Mouse (Mus musculus) brain, adult 10 weeks (tissue): ENCODE results near the gene Olfr199. TPM values are rescaled to one million over a fixed set of nuclear protein-coding genes. Genes with fewer than 3 reads are reported as not detected.

ENCODE experiments used
- polyA plus RNA-seq: library from polyadenylated mRNA; stranded (reverse); fragments of 350-450 nt; fragmentation: Illumina TruSeq; extraction: RNeasy Lipid Tissue Mini Kit (QIAGEN cat#74804); gene quantifications from one replicate; pipeline ENCODE4 v1.2.3, GENCODE M21; 2015; ENCODE audit warnings: low read depth, low replicate concordance

The Olfr199 gene
- not detected for polyA plus RNA-seq

DNA sequence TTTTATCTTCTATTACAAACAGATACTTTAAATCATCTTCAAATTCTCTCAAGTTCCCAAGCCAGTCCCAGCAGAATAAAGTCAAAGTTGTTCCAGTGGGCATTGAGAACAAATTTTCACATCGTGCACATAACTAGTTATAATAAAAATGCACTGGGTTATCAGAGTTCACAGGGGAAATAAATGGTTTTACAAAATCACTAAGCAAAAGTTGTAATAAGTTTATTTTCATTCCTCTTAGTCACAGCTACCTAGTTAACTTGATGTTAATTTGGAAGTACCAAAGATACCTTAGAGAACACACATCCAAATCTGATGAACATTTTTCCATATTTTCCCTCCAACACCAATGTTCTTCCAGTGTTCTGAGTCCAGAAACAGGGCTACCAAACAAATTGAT lies at the start of gene Olfr199:
TSS of gene Olfr199 (minus strand) at position 101 of the 400 bp plus-strand sequence.

DNA sequence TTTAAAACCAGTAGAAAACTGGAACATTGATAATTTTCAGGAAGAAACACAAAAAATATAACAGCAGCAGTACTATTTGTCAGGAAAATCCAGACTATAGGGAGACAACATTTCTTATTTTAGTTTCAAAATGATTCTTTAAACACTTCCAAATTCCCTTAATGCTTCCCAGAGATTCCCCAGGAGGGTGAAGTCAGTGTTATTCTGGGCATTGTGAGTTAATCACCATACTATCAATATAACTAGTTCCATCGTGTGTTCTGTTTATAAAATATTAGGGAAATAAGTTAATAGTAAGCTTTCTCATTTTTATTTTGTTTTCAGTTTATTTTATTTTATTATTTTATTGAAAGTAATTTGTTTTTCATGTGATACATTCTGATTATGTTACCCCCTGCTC lies 16.1 kb downstream of the Olfr199 start, which contains the start of gene Olfr198:
TSS of gene Olfr198 (minus strand) at position 101 of the 400 bp plus-strand sequence.

DNA sequence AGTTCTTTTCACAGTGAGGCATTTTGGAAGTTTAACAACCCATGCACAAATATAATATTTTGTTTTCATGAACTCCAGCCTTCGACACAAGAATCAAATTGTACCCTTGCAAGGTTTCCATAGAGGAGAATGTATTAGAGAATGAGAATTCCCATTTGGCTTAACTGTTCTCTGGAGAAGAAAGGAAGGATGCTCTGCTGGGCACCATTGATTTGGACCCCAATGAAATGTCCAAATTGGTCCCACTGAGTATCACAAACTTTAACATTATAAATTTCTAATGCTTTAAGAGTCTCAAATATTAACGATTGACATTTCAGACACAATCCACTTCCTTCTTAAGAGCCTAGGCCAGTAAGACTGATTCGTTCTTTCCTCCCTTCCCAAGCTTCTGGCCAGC lies 49.2 kb downstream of the Olfr199 start, which contains the start of gene Olfr196:
TSS of gene Olfr196 (minus strand) at position 101 of the 400 bp plus-strand sequence.

Other genes starting within 250 kb of the Olfr199 start
- gene Olfr183, start 224.4 kb downstream of the Olfr199 start, polyA plus RNA-seq, result not detected
- not detected for gene Olfr186, start 189.5 kb downstream of the Olfr199 start, polyA plus RNA-seq
- gene Olfr187, start 180.0 kb downstream of the Olfr199 start, polyA plus RNA-seq, result not detected
- gene Olfr190, start 141.8 kb downstream of the Olfr199 start, polyA plus RNA-seq, result not detected
- not detected for gene Olfr191, start 129.9 kb downstream of the Olfr199 start, polyA plus RNA-seq
- gene Olfr193, start 107.9 kb downstream of the Olfr199 start, polyA plus RNA-seq, result not detected
- gene Olfr194, start 98.7 kb downstream of the Olfr199 start, polyA plus RNA-seq, result not detected
- gene Olfr195, start 72.7 kb downstream of the Olfr199 start, polyA plus RNA-seq, result not detected
- not detected for gene Olfr196, start 49.3 kb downstream of the Olfr199 start, polyA plus RNA-seq
- not detected for gene Olfr198, start 16.2 kb downstream of the Olfr199 start, polyA plus RNA-seq
- gene Olfr201, start 52.9 kb upstream of the Olfr199 start, polyA plus RNA-seq, result not detected
- gene Olfr202, start 67.0 kb upstream of the Olfr199 start, polyA plus RNA-seq, result not detected
- gene Olfr203, start 79.1 kb upstream of the Olfr199 start, polyA plus RNA-seq, result not detected
- not detected for gene Olfr204, start 98.5 kb upstream of the Olfr199 start, polyA plus RNA-seq
- not detected for gene Olfr205, start 111.4 kb upstream of the Olfr199 start, polyA plus RNA-seq
- not detected for gene Olfr206, start 129.5 kb upstream of the Olfr199 start, polyA plus RNA-seq
- not detected for gene Olfr209, start 144.2 kb upstream of the Olfr199 start, polyA plus RNA-seq
- gene Gabrr3, start 187.6 kb upstream of the Olfr199 start, polyA plus RNA-seq, result not detected